Mouse (Mus musculus) liver, adult 2 months (tissue): ENCODE measurements around the gene Rfx7.

Experiments used
- CTCF ChIP-seq: fragments of 200-500 bp; IDR thresholded peaks from 2 replicates; pipeline ENCODE4 v1.5.1; 2011; ENCODE audit warnings: low read depth, low read length, control low read depth
- POLR2A ChIP-seq: fragments of 200-500 bp; IDR thresholded peaks from 2 replicates; pipeline ENCODE4 v1.6.1; 2011; ENCODE audit warnings: low read length, control low read depth; ENCODE audit not compliant: insufficient read depth; ENCODE audit errors: extremely low read depth

DNA sequence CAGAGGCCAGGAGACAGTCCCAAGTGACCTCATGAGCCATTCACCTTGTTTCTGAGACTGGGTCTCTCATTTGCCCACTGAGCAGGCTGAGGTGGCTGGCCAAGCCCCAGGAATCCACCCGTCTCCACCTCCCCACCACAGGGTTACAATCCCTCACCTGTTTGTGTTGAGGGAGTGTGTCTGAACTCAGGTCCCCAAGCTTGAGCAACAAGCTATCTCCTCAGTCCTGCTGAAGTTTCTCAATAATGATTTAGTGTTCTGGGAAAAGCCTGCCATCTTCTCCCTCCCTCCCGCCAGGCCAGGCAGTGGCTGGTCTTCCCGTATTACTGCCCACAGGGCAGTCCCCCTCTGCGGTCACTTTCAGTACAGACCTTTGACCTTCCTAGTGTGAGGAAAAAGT, 124.5 kb downstream of the Rfx7 start:
- no peak for TF ChIP-seq CTCF
- no peak for TF ChIP-seq POLR2A
